10 mouse cellular contexts compared by ENCODE assay signal in genomic region chr7:136082253-136082867, GRCm38 (mm10).
A peak's percentile ranks its signal among the peaks of the same experiment; 100 is the strongest.
DNase-seq lines count a peak whose midpoint lies in the region; ATAC-seq and TF ChIP-seq lines count a peak whose summit lies in the region.
"Had no signal": no experiment of that assay in that cellular context is flagged by ENCODE, and none has a peak within 500 bp of the region (broad histone marks: within the 10 kb centered on the region; RNA-seq: fewer than 3 reads in every experiment).

No protein-coding gene starts in this region.

- peaks cover 7% of the 10 kb centered on the region; the same call in 1 of the 2 replicates for H3K27me3 ChIP-seq in midbrain, embryonic 10.5 days (ENCODE audit: low read depth, poor library complexity, severe bottlenecking)
- peaks cover 3% of the 10 kb centered on the region; the same call in 1 of the 2 replicates for H3K27me3 ChIP-seq in midbrain, embryonic 15.5 days (replicated peaks)
- no peaks in the 10 kb centered on the region for H3K27me3 ChIP-seq in midbrain, postnatal 0 days (ENCODE audit: insufficient read depth, low read length)

- TF ChIP-seq CTCF in midbrain, postnatal 0 days (IDR thresholded peaks at IDR 0.05) = no peak

- H3K9ac ChIP-seq in midbrain, embryonic 15.5 days = no peak overlapping the region
- H3K9ac ChIP-seq in midbrain, postnatal 0 days (replicated peaks; ENCODE audit: low read length, poor library complexity, severe bottlenecking) = no peak overlapping the region

- no peaks in the 10 kb centered on the region for H3K36me3 ChIP-seq in midbrain, embryonic 10.5 days
- no peaks in the 10 kb centered on the region for H3K36me3 ChIP-seq in midbrain, embryonic 15.5 days (replicated peaks)
- no peaks in the 10 kb centered on the region for H3K36me3 ChIP-seq in midbrain, postnatal 0 days (ENCODE audit: insufficient read depth, low read length)
- H3K36me3 ChIP-seq: G1E had no signal

- peak overlapping the region; percentile 84 for H3K27ac ChIP-seq in midbrain, embryonic 10.5 days (replicated peaks)
- no peak overlapping the region for H3K27ac ChIP-seq in midbrain, embryonic 15.5 days
- no peak overlapping the region; the same call in 1 of the 2 replicates for H3K27ac ChIP-seq in midbrain, postnatal 0 days (ENCODE audit: low read depth, low read length)

- 92% methylated on average over 4 of the region's 4 CpGs for WGBS in midbrain, embryonic 10.5 days
- 71% methylated on average over 4 of the region's 4 CpGs for WGBS in midbrain, embryonic 15.5 days
- WGBS in midbrain, postnatal 0 days = 71% methylated on average over 4 of the region's 4 CpGs

- peaks cover 38% of the 10 kb centered on the region for H3K4me1 ChIP-seq in midbrain, embryonic 10.5 days
- peaks cover 31% of the 10 kb centered on the region for H3K4me1 ChIP-seq in midbrain, embryonic 15.5 days
- no peaks in the 10 kb centered on the region; the same call in 1 of the 2 replicates for H3K4me1 ChIP-seq in midbrain, postnatal 0 days (ENCODE audit: insufficient read depth, low read length)

- H3K4me2 ChIP-seq in midbrain, embryonic 15.5 days = no peak overlapping the region
- no peak overlapping the region for H3K4me2 ChIP-seq in midbrain, postnatal 0 days (ENCODE audit: low read depth, low read length, poor library complexity, severe bottlenecking)

- intact Hi-C loops in gastrocnemius, postnatal 14 days (cut with DNase I; ENCODE audit: low total_unique reads) = no loop called here

- DNase-seq in midbrain, embryonic 10.5 days (ENCODE audit: low spot score) = no peak
- peak; percentile 24 for DNase-seq in layer of hippocampus, adult 9-11 months
- DNase-seq in midbrain, postnatal 0 days (ENCODE audit: low spot score) = peak; percentile 81
- no peak for DNase-seq in embryo, embryonic 9.5 days (ENCODE audit: extremely low spot score)
- DNase-seq in gastrocnemius, postnatal 14 days = no peak
- no peak for DNase-seq in kidney, postnatal 14 days

- no peak overlapping the region for H3K4me3 ChIP-seq in midbrain, embryonic 10.5 days
- no peak overlapping the region for H3K4me3 ChIP-seq in midbrain, embryonic 15.5 days
- no peak overlapping the region for H3K4me3 ChIP-seq in midbrain, postnatal 0 days (ENCODE audit: low read depth, low read length)
- H3K4me3 ChIP-seq: erythroblast, embryonic 14.5 days had no signal

- H3K9me3 ChIP-seq in midbrain, embryonic 10.5 days (replicated peaks) = no peaks in the 10 kb centered on the region
- no peaks in the 10 kb centered on the region for H3K9me3 ChIP-seq in midbrain, embryonic 15.5 days
- H3K9me3 ChIP-seq in midbrain, postnatal 0 days (ENCODE audit: low read length) = no peaks in the 10 kb centered on the region

- ATAC-seq in midbrain, embryonic 15.5 days (replicated peaks) = no peak
- ATAC-seq in frontal cortex, adult (ENCODE audit: low TSS enrichment) = peak; percentile 13; the same call in 1 of the 2 replicates
- ATAC-seq in midbrain, postnatal 0 days (ENCODE audit: low FRiP score) = peak; percentile 44; the same call in 1 of the 2 replicates

Comparison
In these comparisons a context has a peak if more than half of its experiments do, and no peak if none do; other contexts are left out.
1. DNase-seq: peak in layer of hippocampus, adult 9-11 months (single experiment) and midbrain, postnatal 0 days (single experiment); none in midbrain, embryonic 10.5 days (single experiment), embryo, embryonic 9.5 days (single experiment), gastrocnemius, postnatal 14 days (single experiment) and kidney, postnatal 14 days (single experiment).